Mouse (Mus musculus) right cerebral cortex, postnatal 14 days (tissue): ENCODE data around the gene Alg12.

ENCODE experiments used
- DNase-seq: peaks from one replicate; pipeline ENCODE4 v3.0.0; 2022

The Alg12 gene

GRCm38 (mm10) chr15:88758061-88758460 lies 61.1 kb downstream of the Alg12 start:
- DNase-seq, result no peak

- no peak for DNase-seq
Observed at GRCm38 (mm10) chr15:88755761-88756160, 63.4 kb downstream of the Alg12 start.
